Mouse (Mus musculus): Measurements from ENCODE around the gene Cadps. TPM values are rescaled to one million over a fixed set of nuclear protein-coding genes. Genes with fewer than 3 reads are reported as not detected.

Gene Cadps
- polyA plus RNA-seq, 1 experiment from 2014 or later, result 63.4 TPM

DNA sequence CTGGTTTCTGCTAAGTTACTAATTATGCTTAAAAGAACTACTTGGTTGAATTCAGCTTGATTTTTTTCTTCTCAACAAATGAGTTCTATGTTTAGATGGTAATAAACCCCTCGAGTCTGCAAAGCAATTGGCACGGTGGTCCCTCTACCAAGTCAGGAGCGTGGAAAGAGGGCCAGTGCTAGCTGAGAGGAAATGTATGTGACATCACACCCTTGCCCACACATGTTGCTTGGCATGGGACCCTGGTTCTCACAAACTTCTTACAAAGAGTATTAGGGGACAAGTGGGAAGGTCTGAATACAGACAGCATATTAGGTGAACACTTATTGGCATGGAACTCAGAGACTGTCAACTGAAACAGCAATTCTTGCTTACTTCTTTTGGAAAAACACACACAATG is 418.2 kb downstream of the Cadps start:
- Histone ChIP-seq H3K4me3 (replicated peaks; ENCODE audit: low read length) (no peak overlapping the region), H3K9me3 (ENCODE audit: control insufficient read depth, low read length) (no peaks in the 10 kb centered on the region), H3K27ac (no peak overlapping the region), H3K4me2 (replicated peaks) (no peak overlapping the region), H3K9ac (no peak overlapping the region), H3K4me1 (replicated peaks; ENCODE audit: control insufficient read depth, insufficient read depth, low read length) (no peaks in the 10 kb centered on the region), H3K36me3 (replicated peaks; ENCODE audit: control insufficient read depth, insufficient read depth) (peaks cover 12% of the 10 kb centered on the region), H3K27me3 (ENCODE audit: control insufficient read depth, insufficient read depth, low read length) (peaks cover 51% of the 10 kb centered on the region)
- ATAC-seq (ENCODE audit: low FRiP score) (no peak), DNase-seq (ENCODE audit: low spot score) (no peak)
- WGBS, result 84% methylated on average over 3 of the region's 3 CpGs

DNA sequence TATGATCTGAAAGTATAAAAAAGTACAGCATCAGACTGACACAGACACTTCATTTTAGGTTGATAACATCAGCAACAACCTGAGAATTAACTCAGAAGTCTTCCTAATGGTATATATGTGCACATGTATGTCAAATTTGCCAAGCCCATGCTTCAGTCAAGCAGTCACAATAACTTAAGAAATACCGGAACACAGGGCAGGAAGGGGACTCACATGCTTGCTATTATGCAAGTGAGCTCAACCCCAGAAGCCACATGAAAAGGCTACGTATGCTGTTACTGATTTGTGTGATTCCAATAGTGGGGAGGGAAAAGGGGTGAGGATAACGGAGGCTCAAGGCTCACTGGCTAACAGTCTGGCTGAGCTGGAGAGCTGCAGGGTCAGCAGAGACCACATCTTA is 418.8 kb downstream of the Cadps start:
- no peak overlapping the region for H3K4me2 ChIP-seq (replicated peaks)
- 72% methylated on average over 3 of the region's 3 CpGs for WGBS

DNA sequence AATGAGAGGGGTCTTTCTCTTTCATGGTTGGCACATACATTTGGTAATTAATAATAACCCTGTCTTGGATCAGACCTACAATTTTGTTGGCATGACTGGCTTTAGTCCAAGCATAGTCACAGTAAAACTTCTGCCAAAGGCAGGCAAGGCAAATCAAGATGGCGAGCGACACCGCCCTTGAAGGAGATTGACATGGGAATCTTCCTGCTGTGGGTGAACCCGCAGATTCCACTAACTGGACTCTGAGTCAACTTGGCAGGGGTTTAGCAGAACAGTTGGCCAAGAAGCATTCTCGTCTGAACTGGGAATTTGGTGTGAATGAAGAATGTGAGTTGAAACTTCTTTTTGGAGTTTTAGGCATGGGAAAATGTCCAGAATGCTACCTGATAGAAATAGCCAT is 422.8 kb downstream of the Cadps start:
- ATAC-seq (ENCODE audit: low FRiP score), result no peak
- Histone ChIP-seq H3K4me3 (replicated peaks; ENCODE audit: low read length) (no peak overlapping the region), H3K27ac (no peak overlapping the region), H3K9me3 (ENCODE audit: control insufficient read depth, low read length) (no peaks in the 10 kb centered on the region), H3K4me2 (replicated peaks) (no peak overlapping the region), H3K27me3 (ENCODE audit: control insufficient read depth, insufficient read depth, low read length) (peaks cover 88% of the 10 kb centered on the region), H3K4me1 (replicated peaks; ENCODE audit: control insufficient read depth, insufficient read depth, low read length) (no peaks in the 10 kb centered on the region), H3K36me3 (replicated peaks; ENCODE audit: control insufficient read depth, insufficient read depth) (peaks cover 8% of the 10 kb centered on the region; the same call in 1 of the 2 replicates), H3K9ac (no peak overlapping the region)
- no peak for DNase-seq (ENCODE audit: low spot score)
- 72% methylated on average over 5 of the region's 5 CpGs for WGBS

More for the DNA sequence above, 418.8 kb downstream of the Cadps start:
- Histone ChIP-seq H3K36me3 (replicated peaks; ENCODE audit: control insufficient read depth, insufficient read depth) (peaks cover 12% of the 10 kb centered on the region; the same call in 1 of the 2 replicates), H3K9ac (no peak overlapping the region), H3K9me3 (ENCODE audit: control insufficient read depth, low read length) (no peaks in the 10 kb centered on the region), H3K4me1 (replicated peaks; ENCODE audit: control insufficient read depth, insufficient read depth, low read length) (no peaks in the 10 kb centered on the region), H3K27ac (no peak overlapping the region), H3K4me3 (replicated peaks; ENCODE audit: low read length) (no peak overlapping the region), H3K27me3 (ENCODE audit: control insufficient read depth, insufficient read depth, low read length) (peaks cover 58% of the 10 kb centered on the region)
- ATAC-seq (ENCODE audit: low FRiP score) (no peak), DNase-seq (ENCODE audit: low spot score) (no peak)

DNA sequence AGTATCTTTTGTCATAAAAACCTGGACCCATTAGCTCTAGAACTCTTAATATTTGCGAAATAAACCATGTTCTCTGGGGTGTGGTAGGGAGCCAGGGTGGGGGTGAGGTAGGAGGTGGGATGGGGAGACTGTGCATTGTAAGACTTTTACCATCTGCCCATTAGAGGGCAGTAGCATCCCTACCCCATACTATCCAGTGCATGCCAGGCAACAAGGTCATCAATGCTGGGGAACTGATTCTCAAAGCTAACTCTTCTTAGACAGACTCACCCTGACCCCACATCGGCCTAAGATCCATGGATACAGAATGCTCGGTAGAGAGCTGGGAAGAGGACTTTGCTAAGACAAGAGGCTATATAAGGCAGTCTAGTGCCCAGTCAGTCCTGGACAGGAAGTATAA is 425.3 kb downstream of the Cadps start:
- 82% methylated on average over 3 of the region's 3 CpGs for WGBS
- H3K27me3 ChIP-seq (ENCODE audit: control insufficient read depth, insufficient read depth, low read length), result peaks cover 77% of the 10 kb centered on the region
- no peak overlapping the region for H3K4me2 ChIP-seq (replicated peaks)
- no peaks in the 10 kb centered on the region; the same call in 1 of the 2 replicates for H3K4me1 ChIP-seq (replicated peaks; ENCODE audit: control insufficient read depth, insufficient read depth, low read length)
- ATAC-seq (ENCODE audit: low FRiP score) (no peak), DNase-seq (ENCODE audit: low spot score) (no peak)
- no peak overlapping the region for H3K9ac ChIP-seq
- H3K27ac ChIP-seq, result no peak overlapping the region
- H3K36me3 ChIP-seq (replicated peaks; ENCODE audit: control insufficient read depth, insufficient read depth), result peaks cover 8% of the 10 kb centered on the region; the same call in 1 of the 2 replicates
- H3K9me3 ChIP-seq (ENCODE audit: control insufficient read depth, low read length), result no peaks in the 10 kb centered on the region
- no peak overlapping the region for H3K4me3 ChIP-seq (replicated peaks; ENCODE audit: low read length)

DNA sequence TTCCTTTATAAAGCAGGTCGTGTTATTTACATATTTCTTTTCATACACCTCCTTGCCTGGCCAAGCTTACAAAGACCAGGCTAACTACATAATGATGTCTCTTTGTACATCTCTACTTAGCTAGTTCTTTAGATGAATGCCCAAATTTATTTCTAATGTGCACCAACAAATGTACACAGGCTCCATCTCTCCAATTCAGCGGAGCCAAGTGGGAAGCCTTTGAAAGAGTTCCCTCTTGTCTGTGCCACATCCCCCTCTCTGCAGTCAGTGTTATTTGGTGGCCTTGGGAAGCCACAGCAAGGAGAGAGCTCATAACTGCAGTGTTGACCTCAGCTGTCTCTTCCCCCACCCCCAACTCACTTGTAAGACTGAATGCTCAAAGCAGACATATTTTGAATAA is 428.6 kb downstream of the Cadps start:
- Histone ChIP-seq H3K9me3 (ENCODE audit: control insufficient read depth, low read length) (no peaks in the 10 kb centered on the region), H3K4me2 (replicated peaks) (no peak overlapping the region), H3K9ac (no peak overlapping the region), H3K4me3 (replicated peaks; ENCODE audit: low read length) (no peak overlapping the region), H3K4me1 (replicated peaks; ENCODE audit: control insufficient read depth, insufficient read depth, low read length) (peaks cover 5% of the 10 kb centered on the region), H3K36me3 (replicated peaks; ENCODE audit: control insufficient read depth, insufficient read depth) (no peaks in the 10 kb centered on the region), H3K27me3 (ENCODE audit: control insufficient read depth, insufficient read depth, low read length) (peaks cover 84% of the 10 kb centered on the region), H3K27ac (no peak overlapping the region)
- ATAC-seq (ENCODE audit: low FRiP score) (no peak), DNase-seq (ENCODE audit: low spot score) (no peak)
- 42% methylated on average over 2 of the region's 2 CpGs for WGBS

DNA sequence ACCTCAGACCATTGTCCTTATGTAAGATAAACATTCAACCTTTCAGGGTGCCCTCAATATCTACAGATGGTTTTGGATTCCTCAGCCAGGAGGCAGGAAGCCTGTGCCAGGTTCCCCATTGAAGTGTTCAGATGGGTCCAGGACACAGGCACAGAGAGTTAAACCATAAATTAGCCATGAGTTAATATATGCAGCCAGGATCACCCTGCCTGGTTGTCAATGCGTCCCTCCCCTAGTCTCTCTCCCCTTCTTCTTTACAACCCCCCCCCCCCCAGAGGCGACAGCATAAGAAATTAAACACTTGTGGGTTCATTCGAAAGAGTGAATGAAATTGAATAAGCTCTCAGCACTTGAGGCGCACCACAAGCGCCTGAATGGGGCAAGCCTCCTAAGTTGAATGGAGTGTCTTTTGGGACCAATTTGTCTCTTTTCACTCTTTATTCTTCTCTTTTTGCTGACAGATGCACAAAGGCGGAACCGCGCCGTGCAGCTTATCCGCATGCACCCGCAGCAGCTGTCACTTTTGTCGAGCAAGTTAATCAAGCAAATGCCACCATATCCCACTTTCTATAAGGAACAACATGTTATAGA is 429.5 kb downstream of the Cadps start:
- no peak overlapping the region for H3K4me2 ChIP-seq (replicated peaks)
- ATAC-seq (ENCODE audit: low FRiP score) (peak; percentile 73; the same call in 1 of the 2 replicates), DNase-seq (ENCODE audit: low spot score) (peak; percentile 52)
- H3K36me3 ChIP-seq (replicated peaks; ENCODE audit: control insufficient read depth, insufficient read depth), result no peaks in the 10 kb centered on the region
- 3% methylated on average over 12 of the region's 12 CpGs for WGBS
- H3K9ac ChIP-seq, result no peak overlapping the region
- no peaks in the 10 kb centered on the region for H3K9me3 ChIP-seq (ENCODE audit: control insufficient read depth, low read length)
- no peak overlapping the region for H3K4me3 ChIP-seq (replicated peaks; ENCODE audit: low read length)
- no peak overlapping the region for H3K27ac ChIP-seq
- H3K4me1 ChIP-seq (replicated peaks; ENCODE audit: control insufficient read depth, insufficient read depth, low read length), result peaks cover 11% of the 10 kb centered on the region
- peaks cover 77% of the 10 kb centered on the region for H3K27me3 ChIP-seq (ENCODE audit: control insufficient read depth, insufficient read depth, low read length)

DNA sequence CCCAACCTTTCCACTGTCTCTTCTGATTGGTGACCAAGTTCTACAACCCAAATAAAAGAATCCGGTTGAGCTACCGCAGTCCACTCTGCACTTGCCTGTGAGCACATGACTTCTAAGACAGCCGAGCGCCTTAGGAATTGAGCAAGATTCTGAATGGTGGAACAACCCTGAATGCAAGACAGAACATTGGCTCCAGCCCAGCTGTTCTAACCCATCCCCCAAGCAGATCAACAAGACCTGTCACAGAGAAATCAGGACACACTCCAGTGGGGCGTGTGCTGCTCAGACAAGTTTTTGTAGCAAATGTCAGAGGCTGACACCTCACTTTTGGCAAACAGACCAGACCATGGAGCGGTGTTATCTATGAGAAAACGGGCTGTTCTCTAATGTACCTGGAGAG is 431.7 kb downstream of the Cadps start:
- Histone ChIP-seq H3K36me3 (replicated peaks; ENCODE audit: control insufficient read depth, insufficient read depth) (no peaks in the 10 kb centered on the region), H3K27me3 (ENCODE audit: control insufficient read depth, insufficient read depth, low read length) (peaks cover 77% of the 10 kb centered on the region), H3K9ac (no peak overlapping the region), H3K9me3 (ENCODE audit: control insufficient read depth, low read length) (no peaks in the 10 kb centered on the region), H3K27ac (no peak overlapping the region), H3K4me1 (replicated peaks; ENCODE audit: control insufficient read depth, insufficient read depth, low read length) (peaks cover 14% of the 10 kb centered on the region), H3K4me3 (replicated peaks; ENCODE audit: low read length) (no peak overlapping the region), H3K4me2 (replicated peaks) (no peak overlapping the region)
- no peak for ATAC-seq (ENCODE audit: low FRiP score)
- 41% methylated on average over 7 of the region's 7 CpGs for WGBS
- DNase-seq (ENCODE audit: low spot score), result no peak

DNA sequence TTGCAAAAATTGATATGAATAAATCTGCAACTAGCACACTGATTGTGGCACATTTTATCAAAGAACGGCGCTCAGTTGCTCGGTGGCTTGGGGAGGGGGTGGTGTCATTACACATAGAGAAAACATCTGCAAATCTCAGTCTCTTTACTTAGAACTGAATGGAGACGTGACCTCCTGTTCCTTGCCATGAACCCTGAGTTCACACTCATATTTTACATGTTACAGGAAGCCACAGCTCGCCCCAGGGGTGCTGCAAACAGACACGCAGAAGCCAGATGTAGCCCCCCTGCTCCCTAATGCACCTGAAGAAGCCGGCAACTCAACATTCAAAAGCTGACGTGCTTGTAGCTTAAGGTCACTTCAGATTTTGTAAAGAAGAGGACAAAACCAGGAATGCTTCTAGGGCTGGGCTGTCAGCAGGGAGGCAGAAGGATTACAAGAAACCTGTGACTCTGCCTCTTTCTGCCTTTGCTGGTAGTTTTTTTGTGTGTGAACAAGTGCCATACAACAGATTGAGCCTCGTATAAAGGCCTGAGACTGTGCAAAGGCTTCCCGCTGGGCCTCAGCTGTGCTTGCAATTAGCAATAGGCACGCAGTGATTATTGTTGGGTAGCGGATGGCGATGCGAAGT is 434.0 kb downstream of the Cadps start:
- Histone ChIP-seq H3K4me3 (replicated peaks; ENCODE audit: low read length) (no peak overlapping the region), H3K4me2 (replicated peaks) (no peak overlapping the region), H3K36me3 (replicated peaks; ENCODE audit: control insufficient read depth, insufficient read depth) (no peaks in the 10 kb centered on the region), H3K27me3 (ENCODE audit: control insufficient read depth, insufficient read depth, low read length) (peaks cover 78% of the 10 kb centered on the region), H3K27ac (no peak overlapping the region), H3K9me3 (ENCODE audit: control insufficient read depth, low read length) (no peaks in the 10 kb centered on the region), H3K4me1 (replicated peaks; ENCODE audit: control insufficient read depth, insufficient read depth, low read length) (peaks cover 14% of the 10 kb centered on the region), H3K9ac (no peak overlapping the region)
- peak; percentile 43 for DNase-seq (ENCODE audit: low spot score)
- 8% methylated on average over 14 of the region's 14 CpGs for WGBS
- 0 out of 2 replicates have a peak, but pooled peaks have one; percentile 45 for ATAC-seq (ENCODE audit: low FRiP score)

DNA sequence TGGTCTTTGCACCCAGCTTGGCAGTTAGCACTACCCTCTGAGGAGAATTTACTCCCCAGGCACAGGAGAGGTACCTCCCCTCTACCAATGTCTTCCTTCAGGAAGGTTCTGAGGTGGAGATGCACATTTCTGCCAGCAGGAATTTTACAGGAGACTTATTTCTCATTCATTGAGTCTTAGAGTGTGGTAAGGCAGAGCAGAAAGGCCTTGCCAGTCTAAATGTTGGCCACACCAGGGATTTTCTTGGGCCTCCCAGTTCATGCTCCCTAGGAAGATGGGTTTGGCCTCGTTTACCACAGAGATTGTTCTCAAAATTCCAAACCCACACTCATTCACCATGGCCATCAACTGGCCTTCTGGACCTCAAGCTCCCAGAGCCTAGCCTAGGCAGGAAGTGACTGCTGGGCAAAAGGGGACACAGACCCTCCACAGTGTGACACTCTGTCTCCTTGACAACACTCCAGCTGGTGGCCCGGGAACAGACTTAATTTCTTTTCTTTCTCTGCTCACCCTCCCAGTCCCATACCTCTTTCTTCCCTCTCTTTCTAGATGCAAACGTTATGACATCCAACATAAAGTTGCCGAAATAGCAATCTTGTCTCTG is 434.6 kb downstream of the Cadps start:
- H3K9me3 ChIP-seq (ENCODE audit: control insufficient read depth, low read length), result no peaks in the 10 kb centered on the region
- DNase-seq (ENCODE audit: low spot score) (no peak), ATAC-seq (ENCODE audit: low FRiP score) (no peak)
- H3K4me3 ChIP-seq (replicated peaks; ENCODE audit: low read length), result no peak overlapping the region
- H3K27ac ChIP-seq, result no peak overlapping the region
- peaks cover 84% of the 10 kb centered on the region for H3K27me3 ChIP-seq (ENCODE audit: control insufficient read depth, insufficient read depth, low read length)
- no peaks in the 10 kb centered on the region for H3K36me3 ChIP-seq (replicated peaks; ENCODE audit: control insufficient read depth, insufficient read depth)
- no peak overlapping the region for H3K9ac ChIP-seq
- WGBS, result 22% methylated on average over 4 of the region's 4 CpGs
- H3K4me1 ChIP-seq (replicated peaks; ENCODE audit: control insufficient read depth, insufficient read depth, low read length), result peaks cover 14% of the 10 kb centered on the region; the same call in 1 of the 2 replicates
- no peak overlapping the region for H3K4me2 ChIP-seq (replicated peaks)

Measured in hindbrain, embryonic 14.5 days (tissue).